Mouse (Mus musculus): ENCODE data around the gene Wtap.

DNA sequence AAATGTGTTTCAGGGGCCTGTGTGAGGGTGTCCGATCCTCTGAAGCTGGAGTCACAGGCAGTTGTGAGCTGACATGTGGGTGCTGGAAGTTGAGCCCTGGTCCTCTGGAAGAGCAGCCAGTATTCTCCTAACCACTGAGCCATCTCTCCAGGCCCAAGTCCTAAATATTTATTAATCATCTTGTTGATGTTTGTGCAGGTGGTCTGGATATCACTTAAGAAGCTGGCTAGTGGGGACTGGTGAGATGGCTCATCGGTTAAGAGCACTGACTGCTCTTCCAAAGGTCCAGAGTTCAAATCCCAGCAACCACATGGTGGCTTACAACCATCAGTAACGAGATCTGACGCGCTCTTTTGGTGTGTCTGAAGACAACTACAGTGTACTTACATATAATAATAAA, 44.3 kb downstream of the Wtap start:
- TF ChIP-seq CTCF (IDR thresholded peaks at IDR 0.05; ENCODE audit: borderline replicate concordance, insufficient read depth, low read depth, low read length), result no peak
- TF ChIP-seq POLR2A (IDR thresholded peaks at IDR 0.05; ENCODE audit: borderline replicate concordance, insufficient read depth, low read length), result no peak
